Mouse (Mus musculus): Measurements from ENCODE around the gene Gm19426.

DNA sequence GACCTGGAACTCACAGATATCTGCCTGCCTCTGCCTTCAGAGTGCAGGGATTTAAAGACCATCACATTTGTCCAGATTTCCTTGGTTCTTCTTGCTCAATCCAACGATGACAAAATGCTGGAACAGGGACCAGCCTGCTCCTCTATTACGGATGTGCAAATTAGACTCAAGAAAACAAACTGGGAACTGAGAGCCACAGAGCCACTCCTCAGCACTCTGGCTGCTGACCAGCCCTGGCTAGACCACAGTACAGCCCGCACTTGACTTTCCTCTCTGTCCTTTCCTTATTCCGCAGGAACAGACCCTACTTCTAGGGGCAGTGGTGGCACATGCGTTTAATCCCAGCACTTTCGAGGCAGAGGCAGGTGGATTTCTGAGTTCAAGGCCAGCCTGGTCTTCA is 27.0 kb upstream of the Gm19426 start:
- TF ChIP-seq CTCF (IDR thresholded peaks at IDR 0.05; ENCODE audit: extremely low read depth, insufficient read depth, insufficient read length, insufficient replicate concordance) (no peak), POLR2A (IDR thresholded peaks at IDR 0.05; ENCODE audit: low read depth, low read length) (no peak)
